Mouse (Mus musculus) T-helper 2 cell (primary cell): ENCODE measurements around the gene Tnrc6c.

Experiments
- in situ Hi-C: fragments of 300-600 bp; cut with MboI, MseI; formaldehyde crosslinking; loops from one replicate; pipeline ENCODE4 v1.15.1; 2025; ENCODE audit warnings: high pct_unique_total_duplicates

Tnrc6c gene

GRCm38 (mm10) chr11:117674531-117674930 lies 20.4 kb downstream of the Tnrc6c start:
- in situ Hi-C loops: no loop called here

DNA sequence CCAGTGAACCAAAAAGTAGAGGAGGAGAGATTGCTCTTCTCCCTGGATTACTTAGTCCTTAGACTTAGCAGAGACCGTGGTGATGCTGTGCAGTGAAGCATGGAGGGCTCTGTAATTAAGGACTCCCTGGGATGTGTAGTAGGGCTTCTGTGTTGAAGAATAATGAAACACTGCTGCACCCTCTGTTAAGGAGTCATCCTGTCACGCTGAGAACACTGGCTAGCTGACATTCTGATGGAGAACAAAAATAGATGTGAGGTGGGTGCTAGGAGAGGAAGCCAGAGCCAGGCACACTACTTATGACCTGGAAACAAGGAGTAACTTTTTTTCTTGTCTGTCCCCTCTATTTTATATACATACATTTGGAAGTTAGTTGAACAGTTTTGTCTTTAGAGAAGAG lies 22.6 kb downstream of the Tnrc6c start:
- in situ Hi-C loops: no loop called here

DNA sequence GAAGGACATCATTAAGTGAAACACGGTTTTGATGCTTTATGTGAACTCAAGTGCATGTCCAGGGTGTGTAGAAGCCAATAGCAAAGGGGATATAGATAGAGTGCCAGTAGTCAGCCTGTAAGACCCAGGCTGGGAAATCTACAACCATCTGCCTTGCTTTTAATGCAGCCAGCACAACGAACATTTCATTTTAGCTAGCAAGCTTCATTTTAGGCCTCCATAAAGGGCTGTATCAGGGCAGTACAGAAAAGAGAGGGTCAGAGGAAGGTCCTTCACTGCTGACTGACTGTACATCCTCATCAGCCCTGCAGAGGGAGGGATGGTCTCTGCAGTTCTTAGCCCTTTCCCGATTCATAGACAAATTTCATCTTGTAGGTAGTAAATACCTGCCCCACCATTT lies 23.0 kb downstream of the Tnrc6c start:
- in situ Hi-C loops: no loop called here

DNA sequence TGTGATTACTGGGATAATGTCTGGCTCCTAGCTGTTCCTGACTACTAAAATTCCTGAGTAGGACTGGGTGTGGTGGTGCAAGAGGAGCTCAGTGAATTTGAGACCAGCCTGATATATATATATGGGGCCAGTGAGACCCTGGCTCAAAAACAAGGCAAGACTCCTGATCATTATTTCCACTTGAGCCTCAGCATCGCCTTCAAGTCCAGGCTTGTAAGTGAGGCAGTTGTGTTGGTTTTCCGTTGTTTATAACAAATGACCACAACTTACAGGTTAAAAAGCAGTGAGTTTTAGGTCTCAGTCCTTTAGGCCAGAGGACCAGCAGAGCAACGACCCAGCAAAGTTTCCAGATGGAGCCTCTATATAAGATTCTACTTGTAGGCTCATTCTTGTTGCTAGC lies 23.5 kb downstream of the Tnrc6c start:
- in situ Hi-C loops: no loop called here

DNA sequence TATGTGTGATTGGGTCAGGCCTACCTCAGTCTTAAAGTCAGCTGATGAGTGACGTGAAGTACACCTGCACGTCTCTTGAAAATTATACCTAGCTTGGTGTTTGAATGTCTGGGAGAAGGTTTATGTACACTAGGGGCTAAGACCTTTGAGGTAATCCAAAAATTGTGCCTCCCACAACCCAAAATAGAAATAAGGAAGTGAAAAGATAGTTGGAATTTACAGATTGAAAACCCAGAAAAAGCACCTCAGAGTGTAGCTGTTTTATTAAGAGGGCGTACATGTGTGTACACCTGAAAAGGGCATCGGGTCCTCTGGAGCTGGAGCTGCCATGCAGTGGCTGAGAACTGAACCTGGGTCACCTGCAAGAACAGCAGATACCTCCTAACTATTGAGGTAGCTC lies 24.1 kb downstream of the Tnrc6c start:
- in situ Hi-C loops: no loop called here

DNA sequence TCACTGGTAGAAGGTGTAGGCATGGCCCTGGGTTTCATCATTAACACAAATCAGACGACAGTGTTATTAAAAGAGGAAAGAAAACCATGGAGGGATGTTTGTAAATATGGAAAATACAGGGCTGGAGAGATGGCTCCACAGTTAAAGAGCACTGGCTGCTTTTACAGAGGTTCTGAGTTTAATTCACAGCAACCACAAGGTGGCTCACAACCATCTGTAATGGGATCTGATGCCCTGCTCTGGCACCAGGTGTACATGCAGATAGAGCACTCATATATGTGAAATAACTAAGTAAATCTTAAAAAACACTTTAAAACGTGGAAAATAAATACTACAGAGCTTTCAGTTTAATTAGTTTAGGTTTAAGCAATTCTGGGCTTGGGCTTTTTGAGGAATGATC lies 24.7 kb downstream of the Tnrc6c start:
- in situ Hi-C loops: no loop called here

- in situ Hi-C loops: no loop called here
Measured at GRCm38 (mm10) chr11:117684640-117685039, 30.6 kb downstream of the Tnrc6c start.

DNA sequence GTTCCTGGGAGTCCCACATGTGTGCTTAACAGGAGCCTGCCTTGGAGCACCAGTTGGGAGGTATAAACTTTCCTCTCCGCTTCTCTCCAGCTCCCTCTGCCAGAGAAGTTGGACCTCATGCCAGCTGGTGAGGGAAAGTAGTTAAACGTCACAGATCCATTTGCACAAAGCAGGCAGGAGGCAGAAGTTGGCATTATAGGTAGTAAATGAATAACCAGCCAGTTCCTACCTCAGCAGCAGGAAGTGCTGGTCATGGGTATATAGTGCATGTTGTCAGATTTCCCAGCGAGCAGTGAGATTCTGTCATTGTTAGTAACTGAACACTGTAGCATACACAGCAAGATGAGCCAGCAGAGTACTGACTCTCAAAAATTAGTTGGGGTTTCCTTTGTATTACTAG lies 31.4 kb downstream of the Tnrc6c start:
- in situ Hi-C loops: no loop called here

DNA sequence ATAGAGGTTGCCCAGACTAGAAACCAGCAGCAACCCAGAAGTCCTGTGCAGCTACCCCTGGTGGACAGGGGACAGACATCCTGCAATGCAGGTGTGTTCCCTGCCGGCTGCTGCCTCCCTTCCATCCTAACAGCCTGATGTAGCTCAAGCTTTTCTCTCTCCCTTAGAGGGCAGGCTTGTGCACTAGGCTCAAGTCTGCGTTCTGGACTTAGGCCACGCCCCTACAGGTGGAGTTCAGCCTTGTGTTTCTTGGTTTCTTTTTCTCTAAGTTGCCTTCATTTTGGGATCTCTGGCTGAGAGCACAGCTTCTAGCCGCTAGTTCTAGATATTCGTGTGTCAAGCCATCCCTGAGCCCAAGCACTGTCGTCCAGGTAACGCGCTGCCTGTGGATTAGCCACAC lies 31.9 kb downstream of the Tnrc6c start:
- in situ Hi-C loops: no loop called here

- in situ Hi-C loops: no loop called here
Measured at GRCm38 (mm10) chr11:117688603-117689002, 34.5 kb downstream of the Tnrc6c start.

GRCm38 (mm10) chr11:117691311-117691710 lies 37.2 kb downstream of the Tnrc6c start:
- in situ Hi-C loops: no loop called here

GRCm38 (mm10) chr11:117694050-117694449 lies 40.0 kb downstream of the Tnrc6c start:
- in situ Hi-C loops: no loop called here

DNA sequence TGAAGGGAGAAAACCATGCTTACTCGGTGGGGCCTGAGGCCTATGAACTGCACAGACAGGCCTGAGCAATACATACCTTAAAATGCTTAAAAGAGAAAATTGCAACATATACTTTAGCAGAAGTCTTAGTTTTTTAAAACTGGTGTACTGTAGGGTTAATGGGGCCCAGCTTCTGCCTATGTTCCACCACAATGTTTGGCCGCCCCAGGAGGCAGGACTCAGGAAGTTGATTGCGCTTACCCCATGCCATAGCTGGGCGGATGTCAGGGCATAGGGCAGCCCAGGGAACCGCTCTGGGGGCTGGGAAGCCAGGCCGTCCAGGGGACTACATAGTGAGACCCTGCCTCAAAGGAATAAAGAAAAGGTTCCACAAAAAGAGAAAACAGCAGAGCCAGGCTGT lies 42.5 kb downstream of the Tnrc6c start:
- in situ Hi-C loops: no loop called here

GRCm38 (mm10) chr11:117700871-117701270 lies 46.8 kb downstream of the Tnrc6c start:
- in situ Hi-C loops: no loop called here

DNA sequence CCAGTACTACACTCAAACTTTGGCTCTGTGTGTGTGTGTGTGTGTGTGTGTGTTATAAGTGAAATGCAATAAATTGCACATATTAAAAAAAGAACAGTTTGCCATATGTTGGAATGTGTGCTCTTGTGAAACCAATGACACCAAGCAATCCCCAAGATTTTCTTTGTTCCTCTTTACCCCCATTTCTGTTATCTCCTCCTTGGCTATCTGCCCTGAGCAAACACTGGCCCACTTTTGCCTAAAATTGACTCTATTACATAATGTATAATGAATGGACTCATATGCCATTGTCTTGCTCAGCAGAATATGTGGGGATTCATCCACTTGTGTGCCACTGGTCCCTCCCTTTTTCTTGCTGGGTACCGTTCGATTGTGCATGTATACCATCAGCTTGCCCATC lies 52.2 kb downstream of the Tnrc6c start:
- in situ Hi-C loops: no loop called here

- in situ Hi-C loops: no loop called here
Measured at GRCm38 (mm10) chr11:117707238-117707637, 53.1 kb downstream of the Tnrc6c start.

- in situ Hi-C loops: no loop called here
Measured at GRCm38 (mm10) chr11:117709308-117709707, 55.2 kb downstream of the Tnrc6c start.

DNA sequence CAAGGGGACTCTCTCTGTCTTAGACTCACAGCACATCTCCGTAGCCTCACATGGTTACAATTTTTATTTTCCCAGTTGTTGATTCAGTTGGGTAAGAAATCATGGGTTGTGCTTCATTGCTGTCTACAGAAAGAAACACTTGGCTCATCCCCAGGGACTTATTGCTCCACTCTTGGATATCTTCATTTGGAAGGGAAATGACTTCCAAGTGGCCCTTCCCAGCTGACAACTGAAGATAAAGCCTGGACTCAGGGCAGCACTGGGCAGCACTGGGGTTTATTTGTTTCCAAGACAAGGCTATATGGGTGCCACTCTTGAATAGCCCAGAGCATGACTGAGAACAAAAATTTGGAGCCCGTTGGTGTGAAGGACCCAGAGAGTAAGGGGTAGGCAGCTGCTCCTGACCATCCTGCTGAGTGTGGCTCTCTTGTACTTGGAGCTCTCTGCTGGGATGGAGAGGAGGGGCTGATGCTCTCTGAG lies 56.8 kb downstream of the Tnrc6c start:
- in situ Hi-C loops: loop anchor here (5.0 kb wide), 2 partner anchors 41 to 76 kb away; no protein-coding TSS in a partner anchor

DNA sequence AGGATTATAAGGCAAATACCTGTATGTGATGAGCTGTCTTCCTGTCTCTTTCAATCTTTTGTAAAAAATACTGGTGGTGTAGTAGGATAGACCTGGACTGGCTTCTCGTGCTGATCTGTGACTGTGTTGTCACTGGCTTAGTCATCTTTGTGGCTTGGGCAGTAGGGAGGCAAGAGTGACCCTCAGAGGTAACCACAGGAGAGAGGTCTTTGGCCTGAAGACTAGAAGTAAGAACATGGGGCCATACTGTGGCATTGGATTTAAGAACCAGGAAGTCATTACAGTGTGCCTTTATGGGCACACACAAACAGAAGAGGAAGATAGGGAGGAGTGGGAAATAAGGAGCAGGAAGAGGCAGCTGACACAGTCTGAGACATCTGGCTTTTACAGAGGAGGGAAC lies 58.0 kb downstream of the Tnrc6c start:
- in situ Hi-C loops: loop anchor here (5.0 kb wide), 2 partner anchors 40 to 75 kb away; no protein-coding TSS in a partner anchor

DNA sequence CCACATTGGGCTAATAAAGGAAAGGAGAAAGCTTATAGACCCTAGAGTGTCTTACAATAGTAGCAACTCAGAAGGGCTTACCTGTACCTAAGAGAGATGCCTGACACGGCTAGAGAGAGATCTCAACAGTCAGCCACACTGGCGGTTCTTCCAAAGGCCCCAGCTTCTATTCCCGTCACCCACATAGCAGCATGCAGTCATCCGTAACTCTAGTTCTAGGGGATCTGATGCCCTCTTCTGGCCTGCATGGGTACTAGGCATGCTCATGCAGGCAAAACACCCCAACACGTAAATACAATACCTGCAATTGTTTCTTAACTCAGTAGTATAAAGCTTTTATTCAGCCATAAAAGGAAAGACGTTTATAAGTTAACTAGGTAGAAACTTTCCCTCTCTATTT lies 59.3 kb downstream of the Tnrc6c start:
- in situ Hi-C loops: loop anchor here (5.0 kb wide), 2 partner anchors 39 to 74 kb away; no protein-coding TSS in a partner anchor

- in situ Hi-C loops: no loop called here
Measured at GRCm38 (mm10) chr11:117718838-117719237, 64.7 kb downstream of the Tnrc6c start.

- in situ Hi-C loops: no loop called here
Measured at GRCm38 (mm10) chr11:117724604-117725301, 70.7 kb downstream of the Tnrc6c start.

GRCm38 (mm10) chr11:117727031-117727430 lies 72.9 kb downstream of the Tnrc6c start:
- in situ Hi-C loops: no loop called here

DNA sequence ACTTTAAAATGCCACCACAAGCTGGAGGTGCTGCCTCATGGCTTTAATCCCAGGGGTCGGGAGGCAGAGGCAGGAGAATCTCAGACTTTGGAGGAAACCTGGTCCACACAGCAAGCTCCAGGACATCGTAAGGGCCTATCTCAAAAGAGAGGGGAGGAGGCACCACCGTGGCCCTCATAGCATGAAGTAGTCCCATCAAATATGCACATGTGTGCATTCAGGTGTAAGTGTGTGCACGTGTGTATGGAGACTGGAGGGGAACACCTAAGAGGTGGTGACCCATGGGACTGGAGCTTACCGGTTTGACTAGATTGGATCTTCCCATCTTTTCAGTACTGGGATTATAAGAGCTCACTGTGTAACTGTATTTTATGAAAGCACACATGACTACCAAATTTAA lies 74.2 kb downstream of the Tnrc6c start:
- in situ Hi-C loops: no loop called here
